Mouse (Mus musculus): ENCODE data around the gene Optn.

DNA sequence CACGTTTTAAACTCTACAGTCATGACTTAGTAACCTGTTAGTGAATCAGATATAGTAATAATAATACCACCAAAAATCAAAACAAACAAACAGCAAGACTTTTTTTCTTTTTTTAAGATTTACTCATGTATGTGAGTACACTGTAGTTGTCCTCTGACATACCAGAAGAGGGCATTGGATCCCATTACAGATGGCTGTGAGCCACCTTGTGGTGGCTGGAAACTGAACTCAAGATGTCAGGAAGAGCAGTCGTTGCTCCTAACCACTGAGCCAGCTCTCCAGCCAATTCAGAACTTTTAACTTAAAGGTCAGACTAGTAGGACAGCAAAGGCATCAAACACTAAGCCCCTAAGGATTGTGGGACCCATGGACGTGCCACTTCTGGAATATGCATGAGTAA lies 64.9 kb downstream of the Optn start:
- peak; percentile 69 for TF ChIP-seq CTCF (IDR thresholded peaks at IDR 0.05; ENCODE audit: low read depth)
- no peak for TF ChIP-seq EP300 (optimal IDR thresholded peaks at IDR 0.05)
